Mouse (Mus musculus) forebrain, embryonic 11.5 days (tissue): ENCODE results near the gene Leprot. TPM values are rescaled to one million over a fixed set of nuclear protein-coding genes. Genes with fewer than 3 reads are reported as not detected.

Experiments
- ATAC-seq: fragments of 200-750 bp; cut with Nextera tagmentation; replicated peaks from 2 replicates; pipeline ENCODE4 v1.8.0; 2017; ENCODE audit warnings: moderate TSS enrichment; ENCODE audit not compliant: low FRiP score
- DNase-seq: peaks from one replicate; pipeline ENCODE4 v3.0.0-alpha.2; 2017; ENCODE audit warnings: low spot score
- H3K27ac ChIP-seq: fragments of 300-500 bp; sonication (generic); 2 replicates; pipeline ENCODE4 v1.5.1; 2014; ENCODE audit warnings: low read depth, low read length
- H3K27me3 ChIP-seq: fragments of 300-500 bp; sonication (generic); 2 replicates; pipeline ENCODE4 v1.6.1; 2014; ENCODE audit warnings: mild to moderate bottlenecking, low read length, mixed read lengths; ENCODE audit not compliant: control insufficient read depth, insufficient read depth
- H3K36me3 ChIP-seq: fragments of 300-500 bp; sonication (generic); 2 replicates; pipeline ENCODE4 v1.6.1; 2014; ENCODE audit warnings: mild to moderate bottlenecking, low read length, moderate library complexity, mixed read lengths; ENCODE audit not compliant: control insufficient read depth, insufficient read depth
- H3K4me1 ChIP-seq: fragments of 300-500 bp; sonication (generic); replicated peaks from 2 replicates; pipeline ENCODE4 v1.6.1; 2014; ENCODE audit warnings: low read length, mixed read lengths; ENCODE audit not compliant: control insufficient read depth, insufficient read depth
- H3K4me2 ChIP-seq: fragments of 300-500 bp; sonication (generic); 2 replicates; pipeline ENCODE4 v1.6.1; 2014; ENCODE audit warnings: low read depth, mild to moderate bottlenecking, low read length, moderate library complexity, mixed read lengths; ENCODE audit not compliant: severe bottlenecking
- H3K4me3 ChIP-seq: fragments of 300-500 bp; sonication (generic); 2 replicates; pipeline ENCODE4 v1.5.1; 2014; ENCODE audit warnings: low read depth, low read length
- H3K9ac ChIP-seq: fragments of 300-500 bp; sonication (generic); 2 replicates; pipeline ENCODE4 v1.6.1; 2014; ENCODE audit warnings: low read length
- H3K9me3 ChIP-seq: fragments of 300-500 bp; sonication (generic); 2 replicates; pipeline ENCODE4 v1.6.1; 2016; ENCODE audit warnings: low read length, mixed read lengths; ENCODE audit not compliant: control insufficient read depth
- WGBS: fragments of 180-500 bp; shearing (Covaris S2); extraction: QIAGEN DNeasy Blood & Tissue Kit; methylation state at CpG from one replicate; pipeline ENCODE4 v1.1.7; 2014; 5-methylcytosine and 5-hydroxymethylcytosine counted together
- polyA plus RNA-seq: library from polyadenylated mRNA; unstranded; fragments of >200 nt; fragmentation: Nextera tagmentation; extraction: Ambion mirVana; gene quantifications from 2 replicates; pipeline ENCODE4 v1.2.1, GENCODE M21; 2014

Leprot gene
- polyA plus RNA-seq, 1 experiment from 2014 or later: 60.2 TPM

DNA sequence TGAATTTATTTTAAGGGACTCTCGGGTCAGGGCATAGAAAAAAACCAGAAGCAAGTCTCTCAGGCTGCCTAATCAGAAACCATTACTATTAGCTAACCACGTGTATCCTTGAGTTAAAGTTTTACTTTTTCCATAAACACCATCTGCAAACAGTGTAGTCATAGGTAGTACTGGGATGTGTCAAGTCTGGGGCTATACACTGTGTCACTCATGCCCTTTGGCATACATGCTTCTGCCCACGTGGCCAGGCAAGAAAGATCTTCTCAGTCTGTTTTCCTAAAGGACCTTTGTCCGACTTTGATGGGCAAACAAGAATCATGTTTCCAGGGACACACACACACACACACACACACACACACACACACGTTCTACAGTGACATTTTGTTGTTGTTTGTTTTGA lies 27.3 kb downstream of the Leprot start:
- DNase-seq: no peak
- 81% methylated on average over 5 of the region's 5 CpGs for WGBS
- Histone ChIP-seq H3K4me1 (no peaks in the 10 kb centered on the region), H3K36me3 (no peaks in the 10 kb centered on the region), H3K27ac (no peak overlapping the region), H3K4me2 (no peak overlapping the region), H3K9me3 (no peaks in the 10 kb centered on the region), H3K27me3 (no peaks in the 10 kb centered on the region), H3K4me3 (no peak overlapping the region), H3K9ac (no peak overlapping the region)
- no peak for ATAC-seq

DNA sequence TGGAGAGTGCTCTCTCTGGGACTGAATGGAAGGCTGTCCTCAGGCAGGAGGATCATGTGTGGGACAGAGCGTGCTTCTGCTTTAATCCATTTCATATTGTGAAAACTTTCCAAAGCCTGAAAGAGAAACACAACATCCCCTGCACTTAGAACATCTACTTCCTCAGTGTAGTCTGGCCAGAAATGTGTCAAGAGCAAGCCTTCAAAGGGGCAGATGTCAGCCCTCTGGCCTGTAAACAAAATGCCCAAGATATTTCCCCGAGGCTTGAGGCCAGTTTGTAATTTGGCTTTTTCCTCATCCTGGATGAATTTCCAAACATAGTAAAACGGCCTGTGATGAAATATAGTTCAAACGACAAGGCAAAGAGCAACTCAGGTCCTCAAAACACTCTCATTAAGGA lies 28.2 kb downstream of the Leprot start:
- Histone ChIP-seq H3K27ac (no peak overlapping the region), H3K36me3 (no peaks in the 10 kb centered on the region), H3K9me3 (no peaks in the 10 kb centered on the region), H3K9ac (no peak overlapping the region), H3K27me3 (no peaks in the 10 kb centered on the region), H3K4me2 (no peak overlapping the region), H3K4me3 (no peak overlapping the region), H3K4me1 (no peaks in the 10 kb centered on the region)
- 80% methylated on average over 4 of the region's 4 CpGs for WGBS
- DNase-seq (no peak), ATAC-seq (no peak)

DNA sequence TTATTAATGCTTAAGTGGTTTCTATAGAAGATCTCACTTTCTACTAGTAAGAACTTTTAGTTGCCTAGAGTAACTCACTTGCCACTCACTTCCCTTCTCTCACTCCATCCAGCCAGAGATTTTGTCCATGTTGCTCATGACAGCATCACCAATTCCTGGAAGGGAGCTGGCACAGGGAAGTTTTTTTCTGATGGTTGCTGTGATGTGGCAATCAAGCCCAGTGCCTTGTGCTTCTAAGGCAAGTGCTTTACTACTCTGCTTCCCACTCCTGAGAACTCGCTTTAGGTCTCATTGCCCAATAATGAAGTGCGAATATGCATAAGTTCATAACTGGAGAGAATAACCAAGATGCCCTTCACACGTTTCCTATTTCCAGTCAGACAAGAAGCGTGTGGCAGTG lies 35.1 kb downstream of the Leprot start:
- Histone ChIP-seq H3K36me3 (no peaks in the 10 kb centered on the region), H3K27ac (no peak overlapping the region), H3K4me1 (no peaks in the 10 kb centered on the region), H3K9me3 (no peaks in the 10 kb centered on the region), H3K9ac (no peak overlapping the region), H3K27me3 (no peaks in the 10 kb centered on the region), H3K4me3 (no peak overlapping the region), H3K4me2 (no peak overlapping the region)
- WGBS: 94% methylated on average over 4 of the region's 4 CpGs
- DNase-seq (no peak), ATAC-seq (no peak)

DNA sequence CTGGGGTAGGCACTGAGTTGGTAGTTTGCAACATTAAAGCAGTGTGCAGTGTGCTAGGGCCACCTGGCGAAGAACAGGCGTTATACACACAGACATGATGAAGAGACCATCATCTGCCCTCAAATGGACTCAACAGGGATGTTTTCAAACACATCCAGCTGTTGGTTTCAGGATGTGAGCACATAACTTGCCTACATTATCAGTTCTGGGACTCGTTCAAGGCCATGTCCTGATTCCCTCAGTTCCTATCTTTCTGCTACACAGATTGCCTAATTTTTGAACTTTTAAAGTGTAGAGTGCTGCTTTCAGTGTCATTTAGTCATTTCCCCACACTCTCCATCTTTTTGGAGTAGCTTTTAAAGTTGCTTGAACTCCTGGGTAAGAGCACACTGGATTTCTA lies 35.6 kb downstream of the Leprot start:
- Histone ChIP-seq H3K36me3 (no peaks in the 10 kb centered on the region), H3K4me1 (no peaks in the 10 kb centered on the region), H3K27ac (no peak overlapping the region), H3K9ac (no peak overlapping the region), H3K9me3 (no peaks in the 10 kb centered on the region), H3K4me3 (no peak overlapping the region), H3K27me3 (no peaks in the 10 kb centered on the region), H3K4me2 (no peak overlapping the region)
- WGBS: 90% methylated on average over 3 of the region's 3 CpGs
- ATAC-seq (no peak), DNase-seq (no peak)

DNA sequence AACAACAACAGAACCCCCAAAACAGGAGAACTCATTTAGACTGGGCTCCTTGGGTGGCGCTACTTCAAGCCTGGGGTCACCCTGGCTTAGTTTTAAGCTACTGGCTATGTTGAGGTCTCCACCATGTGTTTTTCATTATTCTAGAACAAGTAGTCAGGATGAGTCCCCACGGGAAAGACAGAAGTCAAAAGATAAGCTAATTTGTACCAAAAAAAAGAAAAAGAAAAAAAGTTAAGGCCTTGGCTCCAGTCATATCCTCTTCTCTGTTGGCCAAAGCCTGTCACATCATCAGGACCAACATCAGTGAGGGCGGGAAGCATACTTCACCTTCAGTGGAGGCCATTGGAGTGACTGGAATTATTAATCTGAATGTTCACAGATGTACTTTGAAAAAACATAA lies 37.3 kb downstream of the Leprot start:
- WGBS: 85% methylated on average over 3 of the region's 3 CpGs
- no peak for DNase-seq
- ATAC-seq: no peak
- Histone ChIP-seq H3K36me3 (no peaks in the 10 kb centered on the region), H3K27ac (no peak overlapping the region), H3K4me3 (no peak overlapping the region), H3K4me1 (no peaks in the 10 kb centered on the region), H3K27me3 (no peaks in the 10 kb centered on the region), H3K4me2 (no peak overlapping the region), H3K9ac (no peak overlapping the region), H3K9me3 (no peaks in the 10 kb centered on the region)

DNA sequence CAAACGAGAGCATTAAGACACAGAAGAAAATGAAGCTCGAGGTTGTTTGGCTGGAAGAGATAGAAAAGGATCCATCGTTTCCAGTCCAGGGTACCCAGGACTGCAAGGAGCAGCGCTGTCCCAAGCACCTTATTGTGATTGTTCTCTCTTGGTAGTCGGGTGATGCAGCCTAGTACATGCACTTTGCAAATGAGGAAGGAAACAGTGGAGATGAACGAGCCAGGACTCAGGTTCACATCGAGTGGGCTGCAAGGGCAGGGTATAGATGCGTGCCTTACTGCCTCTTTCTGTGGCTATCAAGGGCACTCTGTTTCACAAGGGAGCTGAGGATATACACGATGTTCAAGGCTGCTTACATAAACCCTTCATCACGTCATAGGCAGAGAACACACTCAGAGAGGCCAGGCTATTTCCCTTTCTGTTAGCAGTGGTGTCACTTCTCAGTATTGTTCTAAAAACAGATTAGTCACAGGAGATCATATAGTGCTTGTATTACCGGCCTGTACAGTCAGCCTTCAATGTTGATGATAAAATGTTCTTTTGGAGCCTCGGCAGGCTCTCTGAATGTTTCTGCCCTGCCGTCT lies 38.8 kb downstream of the Leprot start:
- no peaks in the 10 kb centered on the region for H3K4me1 ChIP-seq
- no peaks in the 10 kb centered on the region for H3K9me3 ChIP-seq

DNA sequence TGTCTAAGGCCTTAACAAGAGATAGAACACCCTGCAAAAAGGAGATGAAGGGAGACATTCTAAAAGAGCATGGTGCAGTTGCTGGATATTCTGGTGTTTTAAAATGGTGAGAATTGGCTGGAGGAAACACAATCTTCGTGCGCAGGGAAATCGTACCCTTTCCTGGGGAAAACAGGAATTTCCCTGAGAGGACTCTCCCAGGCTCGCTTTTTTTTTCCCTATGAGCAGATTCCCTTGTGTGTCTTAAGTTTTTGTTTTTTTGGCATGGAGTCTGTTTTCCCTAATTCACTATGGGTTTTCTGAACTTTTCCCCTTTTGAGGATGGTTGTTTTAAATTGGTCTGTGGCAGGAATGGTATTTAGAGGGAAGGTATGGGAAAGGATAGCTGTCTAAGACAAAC lies 41.7 kb downstream of the Leprot start:
- H3K4me3 ChIP-seq: no peak overlapping the region
- H3K9me3 ChIP-seq: no peaks in the 10 kb centered on the region
- no peak overlapping the region for H3K9ac ChIP-seq
- DNase-seq: no peak
- no peak for ATAC-seq
- H3K4me2 ChIP-seq: no peak overlapping the region
- no peak overlapping the region for H3K27ac ChIP-seq
- WGBS: 91% methylated on average over 4 of the region's 4 CpGs
- no peaks in the 10 kb centered on the region for H3K27me3 ChIP-seq
- no peaks in the 10 kb centered on the region for H3K4me1 ChIP-seq
- no peaks in the 10 kb centered on the region for H3K36me3 ChIP-seq

More for the DNA sequence above, 38.8 kb downstream of the Leprot start:
- no peak overlapping the region for H3K9ac ChIP-seq
- H3K4me2 ChIP-seq: no peak overlapping the region
- DNase-seq: no peak
- H3K27ac ChIP-seq: no peak overlapping the region
- no peaks in the 10 kb centered on the region for H3K27me3 ChIP-seq
- H3K4me3 ChIP-seq: no peak overlapping the region
- ATAC-seq: no peak
- WGBS: 83% methylated on average over 13 of the region's 13 CpGs
- no peaks in the 10 kb centered on the region for H3K36me3 ChIP-seq

DNA sequence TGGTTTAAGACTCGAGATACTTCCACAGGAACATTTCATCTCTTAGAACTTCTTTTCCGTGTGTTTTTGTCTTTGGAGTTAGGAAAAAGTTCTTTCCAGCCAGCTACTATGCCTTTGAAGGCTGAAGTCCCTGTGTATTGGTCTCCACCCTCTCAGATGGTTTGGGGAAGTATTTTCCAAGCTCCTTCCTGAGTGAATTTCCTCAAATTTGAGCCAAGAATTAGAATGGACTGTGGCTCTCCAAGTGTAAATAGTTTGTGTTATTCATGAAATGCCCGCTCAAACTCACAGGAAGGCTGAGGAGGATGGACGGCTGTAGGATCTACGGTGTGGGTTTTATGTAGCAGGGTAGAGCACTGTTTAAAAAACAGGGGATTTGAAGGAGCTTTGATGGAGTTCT lies 42.1 kb downstream of the Leprot start:
- H3K4me2 ChIP-seq: no peak overlapping the region
- WGBS: 90% methylated on average over 5 of the region's 5 CpGs
- no peaks in the 10 kb centered on the region for H3K4me1 ChIP-seq
- H3K27me3 ChIP-seq: no peaks in the 10 kb centered on the region
- H3K36me3 ChIP-seq: no peaks in the 10 kb centered on the region
- DNase-seq: no peak
- no peaks in the 10 kb centered on the region for H3K9me3 ChIP-seq
- no peak overlapping the region for H3K4me3 ChIP-seq
- no peak for ATAC-seq
- H3K27ac ChIP-seq: no peak overlapping the region
- H3K9ac ChIP-seq: no peak overlapping the region

DNA sequence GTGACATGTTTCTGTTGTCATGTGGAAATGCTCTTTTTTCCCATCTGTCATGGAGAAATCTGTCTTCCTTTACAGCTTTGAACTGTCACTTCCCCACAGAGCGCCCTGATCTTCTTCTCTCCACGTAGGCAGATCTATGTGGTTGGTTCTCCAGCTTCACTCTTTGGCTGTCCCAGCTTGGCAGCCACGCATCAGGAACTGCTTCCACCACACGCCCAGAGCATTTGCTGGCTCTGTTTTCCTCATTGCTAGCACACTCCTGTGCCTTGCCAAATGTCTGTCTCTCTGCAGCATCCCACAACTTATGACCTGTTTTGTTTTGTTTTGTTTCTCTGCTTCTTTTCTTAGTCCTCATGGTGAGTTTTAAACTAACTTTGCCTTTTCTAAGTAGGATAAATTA lies 45.4 kb downstream of the Leprot start:
- Histone ChIP-seq H3K9me3 (no peaks in the 10 kb centered on the region), H3K4me3 (no peak overlapping the region), H3K27ac (no peak overlapping the region), H3K36me3 (no peaks in the 10 kb centered on the region), H3K9ac (no peak overlapping the region), H3K4me2 (no peak overlapping the region), H3K4me1 (no peaks in the 10 kb centered on the region), H3K27me3 (no peaks in the 10 kb centered on the region)
- DNase-seq (no peak), ATAC-seq (no peak)
- 90% methylated on average over 4 of the region's 4 CpGs for WGBS
